Mouse (Mus musculus) lung, adult 2 months (tissue): ENCODE data around the gene Kri1.

Source experiments
- CTCF ChIP-seq: fragments of 200-500 bp; IDR thresholded peaks from 2 replicates; pipeline ENCODE4 v1.5.1; 2011; ENCODE audit warnings: mild to moderate bottlenecking, low read length, control low read depth; ENCODE audit not compliant: insufficient read depth
- POLR2A ChIP-seq: fragments of 200-500 bp; IDR thresholded peaks from 2 replicates; pipeline ENCODE4 v1.6.1; 2011; ENCODE audit warnings: low read depth, mild to moderate bottlenecking, control low read depth, low read length, borderline replicate concordance; ENCODE audit errors: extremely low read depth

- TF ChIP-seq CTCF (no peak), POLR2A (no peak)
Observed at GRCm38 (mm10) chr9:21329699-21330289, 42.0 kb upstream of the Kri1 start.
